Mouse (Mus musculus): ENCODE measurements at regions not wholly inside any gene's neighbourhood (a gene's known extent, or its start where the extent isn't known, plus 50 kb on each side); places are given as distances from the start of the nearest gene placed in this dataset.

- 29% methylated on average over 2 of the region's 2 CpGs for WGBS
- ATAC-seq (replicated peaks; ENCODE audit: low FRiP score, low read depth) (no peak), DNase-seq (ENCODE audit: low spot score) (peak; percentile 90)
- Histone ChIP-seq H3K4me2 (ENCODE audit: low read length) (no peak overlapping the region), H3K4me3 (replicated peaks; ENCODE audit: low read depth, low read length) (no peak overlapping the region), H3K9ac (ENCODE audit: low read depth, low read length) (no peak overlapping the region), H3K4me1 (replicated peaks; ENCODE audit: insufficient read depth, low read length) (no peaks in the 10 kb centered on the region), H3K36me3 (ENCODE audit: insufficient read depth, low read length) (no peaks in the 10 kb centered on the region), H3K27me3 (ENCODE audit: insufficient read depth, low read length) (no peaks in the 10 kb centered on the region), H3K27ac (no peak overlapping the region), H3K9me3 (replicated peaks; ENCODE audit: low read length) (no peaks in the 10 kb centered on the region)
- TF ChIP-seq CTCF (IDR thresholded peaks at IDR 0.05; ENCODE audit: low read depth) = no peak
These were observed 744.9 kb upstream of the Chrm3 start for GRCm38 (mm10) chr13:11105571-11105970.

- Histone ChIP-seq H3K27ac (peak overlapping the region; percentile 31; the same call in 1 of the 2 replicates), H3K27me3 (ENCODE audit: insufficient read depth, low read length) (no peaks in the 10 kb centered on the region), H3K9me3 (replicated peaks; ENCODE audit: low read length) (no peaks in the 10 kb centered on the region), H3K4me2 (ENCODE audit: low read length) (no peak overlapping the region), H3K9ac (ENCODE audit: low read depth, low read length) (no peak overlapping the region), H3K4me1 (replicated peaks; ENCODE audit: insufficient read depth, low read length) (peaks cover 4% of the 10 kb centered on the region; the same call in 1 of the 2 replicates), H3K4me3 (replicated peaks; ENCODE audit: low read depth, low read length) (no peak overlapping the region), H3K36me3 (ENCODE audit: insufficient read depth, low read length) (no peaks in the 10 kb centered on the region)
- no peak for TF ChIP-seq CTCF (IDR thresholded peaks at IDR 0.05; ENCODE audit: low read depth)
- ATAC-seq (replicated peaks; ENCODE audit: low FRiP score, low read depth) (0 out of 2 replicates have a peak, but pooled peaks have one; percentile 13), DNase-seq (ENCODE audit: low spot score) (no peak)
These were observed 738.9 kb upstream of the Chrm3 start for GRCm38 (mm10) chr13:11099586-11099950.

GRCm38 (mm10) chr13:11098899-11099585 lies 738.4 kb upstream of the Chrm3 start:
- ATAC-seq (replicated peaks; ENCODE audit: low FRiP score, low read depth) (peak; percentile 91), DNase-seq (ENCODE audit: low spot score) (peak; percentile 94)
- H3K27ac ChIP-seq = 0 out of 2 replicates have a peak overlapping the region, but pooled peaks have one; percentile 31

GRCm38 (mm10) chr13:11092911-11093310 lies 732.3 kb upstream of the Chrm3 start:
- Histone ChIP-seq H3K4me2 (ENCODE audit: low read length) (no peak overlapping the region), H3K4me3 (replicated peaks; ENCODE audit: low read depth, low read length) (no peak overlapping the region), H3K9me3 (replicated peaks; ENCODE audit: low read length) (no peaks in the 10 kb centered on the region), H3K27ac (no peak overlapping the region), H3K36me3 (ENCODE audit: insufficient read depth, low read length) (no peaks in the 10 kb centered on the region), H3K9ac (ENCODE audit: low read depth, low read length) (no peak overlapping the region), H3K4me1 (replicated peaks; ENCODE audit: insufficient read depth, low read length) (no peaks in the 10 kb centered on the region), H3K27me3 (ENCODE audit: insufficient read depth, low read length) (no peaks in the 10 kb centered on the region)
- peak; percentile 86 for DNase-seq (ENCODE audit: low spot score)
- 60% methylated on average over 2 of the region's 2 CpGs for WGBS
- no peak for TF ChIP-seq CTCF (IDR thresholded peaks at IDR 0.05; ENCODE audit: low read depth)
- no peak for ATAC-seq (replicated peaks; ENCODE audit: low FRiP score, low read depth)

More at GRCm38 (mm10) chr13:11098899-11099585, 738.4 kb upstream of the Chrm3 start:
- H3K9me3 ChIP-seq (replicated peaks; ENCODE audit: low read length) = no peaks in the 10 kb centered on the region
- H3K27me3 ChIP-seq (ENCODE audit: insufficient read depth, low read length) = no peaks in the 10 kb centered on the region
- 6% methylated on average over 4 of the region's 4 CpGs for WGBS
- H3K9ac ChIP-seq (ENCODE audit: low read depth, low read length) = no peak overlapping the region
- H3K36me3 ChIP-seq (ENCODE audit: insufficient read depth, low read length) = no peaks in the 10 kb centered on the region
- no peak overlapping the region for H3K4me3 ChIP-seq (replicated peaks; ENCODE audit: low read depth, low read length)
- H3K4me1 ChIP-seq (replicated peaks; ENCODE audit: insufficient read depth, low read length) = peaks cover 4% of the 10 kb centered on the region; the same call in 1 of the 2 replicates
- no peak for TF ChIP-seq CTCF (IDR thresholded peaks at IDR 0.05; ENCODE audit: low read depth)
- H3K4me2 ChIP-seq (ENCODE audit: low read length) = no peak overlapping the region
